Mouse (Mus musculus) forebrain, embryonic 11.5 days (tissue): ENCODE data around the gene Daam1. TPM values are rescaled to one million over a fixed set of nuclear protein-coding genes. Genes with fewer than 3 reads are reported as not detected.

ENCODE experiments used
- ATAC-seq: fragments of 200-750 bp; cut with Nextera tagmentation; replicated peaks from 2 replicates; pipeline ENCODE4 v1.8.0; 2017; ENCODE audit warnings: moderate TSS enrichment; ENCODE audit not compliant: low FRiP score
- DNase-seq: peaks from one replicate; pipeline ENCODE4 v3.0.0-alpha.2; 2017; ENCODE audit warnings: low spot score
- H3K27ac ChIP-seq: fragments of 300-500 bp; sonication (generic); 2 replicates; pipeline ENCODE4 v1.5.1; 2014; ENCODE audit warnings: low read depth, low read length
- H3K27me3 ChIP-seq: fragments of 300-500 bp; sonication (generic); 2 replicates; pipeline ENCODE4 v1.6.1; 2014; ENCODE audit warnings: mild to moderate bottlenecking, low read length, mixed read lengths; ENCODE audit not compliant: control insufficient read depth, insufficient read depth
- H3K36me3 ChIP-seq: fragments of 300-500 bp; sonication (generic); 2 replicates; pipeline ENCODE4 v1.6.1; 2014; ENCODE audit warnings: mild to moderate bottlenecking, low read length, moderate library complexity, mixed read lengths; ENCODE audit not compliant: control insufficient read depth, insufficient read depth
- H3K4me1 ChIP-seq: fragments of 300-500 bp; sonication (generic); replicated peaks from 2 replicates; pipeline ENCODE4 v1.6.1; 2014; ENCODE audit warnings: low read length, mixed read lengths; ENCODE audit not compliant: control insufficient read depth, insufficient read depth
- H3K4me2 ChIP-seq: fragments of 300-500 bp; sonication (generic); 2 replicates; pipeline ENCODE4 v1.6.1; 2014; ENCODE audit warnings: low read depth, mild to moderate bottlenecking, low read length, moderate library complexity, mixed read lengths; ENCODE audit not compliant: severe bottlenecking
- H3K4me3 ChIP-seq: fragments of 300-500 bp; sonication (generic); 2 replicates; pipeline ENCODE4 v1.5.1; 2014; ENCODE audit warnings: low read depth, low read length
- H3K9ac ChIP-seq: fragments of 300-500 bp; sonication (generic); 2 replicates; pipeline ENCODE4 v1.6.1; 2014; ENCODE audit warnings: low read length
- H3K9me3 ChIP-seq: fragments of 300-500 bp; sonication (generic); 2 replicates; pipeline ENCODE4 v1.6.1; 2016; ENCODE audit warnings: low read length, mixed read lengths; ENCODE audit not compliant: control insufficient read depth
- WGBS: fragments of 180-500 bp; shearing (Covaris S2); extraction: QIAGEN DNeasy Blood & Tissue Kit; methylation state at CpG from one replicate; pipeline ENCODE4 v1.1.7; 2014; 5-methylcytosine and 5-hydroxymethylcytosine counted together
- polyA plus RNA-seq: library from polyadenylated mRNA; unstranded; fragments of >200 nt; fragmentation: Nextera tagmentation; extraction: Ambion mirVana; gene quantifications from 2 replicates; pipeline ENCODE4 v1.2.1, GENCODE M21; 2014

Daam1 gene
- polyA plus RNA-seq, 1 experiment from 2014 or later = 16.8 TPM

DNA sequence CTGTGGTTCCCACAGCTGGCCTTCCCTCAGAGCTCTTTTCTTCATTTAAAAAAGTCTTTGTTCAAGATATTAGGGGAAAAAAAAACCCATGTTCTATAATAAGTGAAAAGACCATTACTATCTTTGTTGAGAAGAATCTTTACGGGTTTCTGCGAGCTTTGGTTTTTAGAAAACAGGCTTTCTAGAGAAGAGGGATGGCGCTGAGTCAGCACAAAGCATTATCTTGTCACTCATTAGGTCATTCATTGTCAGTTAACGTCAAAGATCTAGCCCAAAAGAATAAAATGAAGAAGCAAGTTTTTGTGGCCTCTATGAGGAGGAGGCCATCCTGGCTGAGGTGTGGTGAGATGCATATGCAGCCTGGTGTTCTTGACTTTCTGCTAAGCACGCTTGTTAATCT is 78.1 kb downstream of the Daam1 start:
- Histone ChIP-seq H3K27ac (no peak overlapping the region), H3K4me1 (no peaks in the 10 kb centered on the region), H3K4me2 (no peak overlapping the region), H3K27me3 (no peaks in the 10 kb centered on the region), H3K36me3 (no peaks in the 10 kb centered on the region), H3K9ac (no peak overlapping the region), H3K9me3 (no peaks in the 10 kb centered on the region), H3K4me3 (no peak overlapping the region)
- DNase-seq (no peak), ATAC-seq (no peak)
- 84% methylated on average over 5 of the region's 5 CpGs for WGBS

DNA sequence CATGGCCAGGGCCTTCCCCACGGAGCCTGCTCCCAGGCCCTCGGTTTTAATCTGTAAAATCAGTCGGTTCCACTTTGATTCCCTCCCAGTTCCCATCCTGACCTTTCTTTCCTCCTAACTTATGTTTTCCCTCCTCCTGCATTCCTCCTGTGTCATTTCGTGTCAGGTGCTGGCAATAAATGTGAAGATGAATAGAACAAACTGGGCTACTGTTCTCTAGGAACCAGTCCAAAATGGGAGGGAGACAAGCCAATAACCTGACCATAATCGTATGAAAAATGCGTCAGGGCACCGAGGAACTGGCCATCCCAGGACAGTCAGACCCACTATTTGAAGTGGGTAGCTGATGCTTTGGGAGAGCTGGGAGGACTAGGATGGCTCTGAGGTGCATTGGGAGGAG is 79.4 kb downstream of the Daam1 start:
- no peak overlapping the region for H3K4me3 ChIP-seq
- DNase-seq (no peak), ATAC-seq (no peak)
- 77% methylated on average over 7 of the region's 7 CpGs for WGBS
- no peaks in the 10 kb centered on the region for H3K36me3 ChIP-seq
- no peak overlapping the region for H3K27ac ChIP-seq
- no peaks in the 10 kb centered on the region for H3K4me1 ChIP-seq
- no peak overlapping the region for H3K9ac ChIP-seq
- H3K9me3 ChIP-seq = no peaks in the 10 kb centered on the region
- H3K27me3 ChIP-seq = no peaks in the 10 kb centered on the region
- H3K4me2 ChIP-seq = no peak overlapping the region

DNA sequence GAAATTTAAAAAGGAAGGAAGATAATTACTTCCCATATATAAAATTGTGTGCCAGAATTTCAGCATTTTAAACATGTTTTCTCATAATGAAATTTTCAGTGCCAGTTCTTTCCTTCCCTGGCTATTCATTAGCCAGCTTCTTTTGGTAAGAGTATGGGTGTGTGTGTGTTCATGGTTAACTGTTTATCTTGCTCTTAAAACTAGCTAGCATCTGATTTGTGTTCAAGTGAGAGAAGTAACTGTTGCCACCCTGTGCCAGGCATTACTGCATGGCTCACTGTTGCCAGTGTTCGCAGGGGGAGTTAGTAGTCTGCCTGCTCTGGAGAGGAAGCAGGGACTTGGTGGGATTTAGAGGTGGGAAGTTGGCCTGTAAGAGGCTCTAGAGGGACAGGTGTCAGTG is 81.4 kb downstream of the Daam1 start:
- 90% methylated on average over 1 of the region's 1 CpGs for WGBS
- H3K9ac ChIP-seq = no peak overlapping the region
- H3K27ac ChIP-seq = no peak overlapping the region
- H3K9me3 ChIP-seq = no peaks in the 10 kb centered on the region
- no peak for ATAC-seq
- H3K27me3 ChIP-seq = no peaks in the 10 kb centered on the region
- H3K36me3 ChIP-seq = no peaks in the 10 kb centered on the region; the same call in 1 of the 2 replicates
- no peaks in the 10 kb centered on the region for H3K4me1 ChIP-seq
- H3K4me2 ChIP-seq = no peak overlapping the region
- DNase-seq = no peak
- no peak overlapping the region for H3K4me3 ChIP-seq

DNA sequence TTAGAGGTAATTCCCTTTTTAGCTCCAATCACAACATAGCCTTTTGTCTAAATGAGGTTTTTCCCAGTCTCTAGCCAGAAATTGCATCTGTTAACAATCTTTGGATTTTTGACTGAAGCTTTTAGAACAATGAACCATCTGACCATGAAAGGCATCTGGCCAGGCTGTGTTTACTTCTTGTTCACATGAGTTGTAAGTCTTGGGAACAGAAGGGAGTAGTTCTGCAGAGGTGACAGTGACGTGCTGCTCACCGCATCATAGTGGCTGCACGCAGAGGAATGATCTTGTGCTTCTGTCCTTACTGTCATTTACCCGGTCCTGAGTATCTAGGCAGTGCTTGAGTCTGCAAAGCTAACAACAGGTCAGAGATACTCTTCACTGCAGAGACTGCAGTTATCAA is 88.3 kb downstream of the Daam1 start:
- DNase-seq = no peak
- Histone ChIP-seq H3K27me3 (no peaks in the 10 kb centered on the region), H3K36me3 (no peaks in the 10 kb centered on the region; the same call in 1 of the 2 replicates), H3K9ac (no peak overlapping the region), H3K9me3 (no peaks in the 10 kb centered on the region), H3K4me1 (peaks cover 7% of the 10 kb centered on the region; the same call in 1 of the 2 replicates), H3K4me3 (no peak overlapping the region), H3K4me2 (no peak overlapping the region), H3K27ac (no peak overlapping the region)
- 80% methylated on average over 4 of the region's 4 CpGs for WGBS
- ATAC-seq = no peak

- Histone ChIP-seq H3K4me2 (no peak overlapping the region), H3K9me3 (no peaks in the 10 kb centered on the region), H3K4me1 (peaks cover 7% of the 10 kb centered on the region; the same call in 1 of the 2 replicates), H3K36me3 (no peaks in the 10 kb centered on the region; the same call in 1 of the 2 replicates), H3K9ac (no peak overlapping the region), H3K4me3 (no peak overlapping the region), H3K27ac (peak overlapping the region; percentile 21; the same call in 1 of the 2 replicates), H3K27me3 (no peaks in the 10 kb centered on the region)
- ATAC-seq = peak; percentile 56; the same call in 1 of the 2 replicates
- no peak for DNase-seq
- 54% methylated on average over 3 of the region's 3 CpGs for WGBS
These were observed 89.1 kb downstream of the Daam1 start for GRCm38 (mm10) chr12:71919962-71920361.

GRCm38 (mm10) chr12:71922827-71923381 is 92.0 kb downstream of the Daam1 start:
- Histone ChIP-seq H3K4me2 (no peak overlapping the region), H3K9ac (no peak overlapping the region), H3K4me3 (no peak overlapping the region), H3K27me3 (no peaks in the 10 kb centered on the region), H3K27ac (no peak overlapping the region), H3K36me3 (no peaks in the 10 kb centered on the region), H3K4me1 (peaks cover 7% of the 10 kb centered on the region; the same call in 1 of the 2 replicates), H3K9me3 (no peaks in the 10 kb centered on the region)
- WGBS = 62% methylated on average over 5 of the region's 5 CpGs
- DNase-seq = no peak
- ATAC-seq = peak; percentile 70

DNA sequence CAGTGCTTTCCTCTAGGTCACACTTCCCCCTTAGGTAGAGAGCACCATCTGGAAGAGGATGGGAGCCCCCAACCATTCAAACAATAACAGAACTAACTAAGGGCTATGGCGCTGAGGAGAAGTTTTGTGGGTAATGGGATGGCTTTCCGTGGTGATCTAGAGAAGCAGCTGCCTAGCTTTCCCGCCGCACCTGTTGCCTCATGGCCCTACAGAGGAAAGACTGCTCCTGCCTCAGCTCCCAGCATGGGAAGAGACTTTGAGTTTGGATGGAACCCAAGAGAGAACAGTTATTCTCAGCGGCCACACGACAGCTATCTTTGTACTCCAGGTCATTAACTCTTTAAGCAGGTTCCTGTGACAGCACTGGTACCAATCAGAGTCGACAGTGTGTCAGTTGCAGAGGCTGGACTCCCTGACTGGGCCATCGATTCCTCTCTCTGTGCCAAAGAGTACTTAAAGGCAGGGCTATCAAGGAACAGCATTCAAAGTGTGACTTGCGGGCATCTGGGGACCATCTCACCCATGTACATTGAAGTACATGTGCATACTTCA is 94.2 kb downstream of the Daam1 start:
- Histone ChIP-seq H3K4me2 (no peak overlapping the region), H3K9me3 (no peaks in the 10 kb centered on the region), H3K27ac (no peak overlapping the region), H3K4me1 (peaks cover 5% of the 10 kb centered on the region; the same call in 1 of the 2 replicates), H3K27me3 (no peaks in the 10 kb centered on the region), H3K36me3 (no peaks in the 10 kb centered on the region), H3K9ac (no peak overlapping the region), H3K4me3 (no peak overlapping the region)
- DNase-seq (no peak), ATAC-seq (no peak)
- 93% methylated on average over 9 of the region's 9 CpGs for WGBS

GRCm38 (mm10) chr12:71925990-71926700 is 95.3 kb downstream of the Daam1 start:
- 69% methylated on average over 11 of the region's 11 CpGs for WGBS
- peaks cover 2% of the 10 kb centered on the region; the same call in 1 of the 2 replicates for H3K4me1 ChIP-seq
- H3K9me3 ChIP-seq = no peaks in the 10 kb centered on the region
- H3K27ac ChIP-seq = no peak overlapping the region
- H3K9ac ChIP-seq = no peak overlapping the region
- H3K4me3 ChIP-seq = no peak overlapping the region
- no peak overlapping the region for H3K4me2 ChIP-seq
- DNase-seq = no peak
- H3K36me3 ChIP-seq = no peaks in the 10 kb centered on the region
- no peak for ATAC-seq
- H3K27me3 ChIP-seq = no peaks in the 10 kb centered on the region
